Mouse (Mus musculus) forebrain, embryonic 13.5 days (tissue): ENCODE results near the gene Akap13. TPM values are rescaled to one million over a fixed set of nuclear protein-coding genes. Genes with fewer than 3 reads are reported as not detected.
"Not testable (repeated sequence)": the region's sequence is repeated elsewhere in the genome, so short reads cannot be mapped to it uniquely, and the experiment has no call there.

Experiments
- ATAC-seq: fragments of 200-750 bp; cut with Nextera tagmentation; 2 replicates; pipeline ENCODE4 v1.8.0; 2017
- H3K27ac ChIP-seq: fragments of 300-500 bp; sonication (generic); 2 replicates; pipeline ENCODE4 v1.5.1; 2015; ENCODE audit warnings: inconsistent platforms, mild to moderate bottlenecking, moderate library complexity
- H3K27me3 ChIP-seq: fragments of 300-500 bp; sonication (generic); 2 replicates; pipeline ENCODE4 v1.6.1; 2015; ENCODE audit warnings: mild to moderate bottlenecking, inconsistent platforms
- H3K36me3 ChIP-seq: fragments of 300-500 bp; sonication (generic); 2 replicates; pipeline ENCODE4 v1.6.1; 2015; ENCODE audit warnings: mild to moderate bottlenecking, inconsistent platforms; ENCODE audit not compliant: poor library complexity, severe bottlenecking
- H3K4me1 ChIP-seq: fragments of 300-500 bp; sonication (generic); 2 replicates; pipeline ENCODE4 v1.6.1; 2015; ENCODE audit warnings: inconsistent platforms
- H3K4me2 ChIP-seq: fragments of 300-500 bp; sonication (generic); 2 replicates; pipeline ENCODE4 v1.6.1; 2015; ENCODE audit warnings: inconsistent platforms, mild to moderate bottlenecking, moderate library complexity
- H3K4me3 ChIP-seq: fragments of 300-500 bp; sonication (generic); 2 replicates; pipeline ENCODE4 v1.5.1; 2015; ENCODE audit warnings: mild to moderate bottlenecking, inconsistent platforms
- H3K9ac ChIP-seq: fragments of 300-500 bp; sonication (generic); 2 replicates; pipeline ENCODE4 v1.6.1; 2015; ENCODE audit warnings: mild to moderate bottlenecking, inconsistent platforms
- H3K9me3 ChIP-seq: fragments of 300-500 bp; sonication (generic); replicated peaks from 2 replicates; pipeline ENCODE4 v1.6.1; 2016; ENCODE audit warnings: inconsistent platforms
- WGBS: fragments of 180-500 bp; shearing (Covaris S2); methylation state at CpG from one replicate; pipeline ENCODE4 v1.1.7; 2015; 5-methylcytosine and 5-hydroxymethylcytosine counted together
- polyA plus RNA-seq: library from polyadenylated mRNA; unstranded; fragments of >200 nt; fragmentation: Nextera tagmentation; extraction: Ambion mirVana; gene quantifications from 2 replicates; pipeline ENCODE4 v1.2.1, GENCODE M21; 2015

Gene Akap13
- polyA plus RNA-seq, 1 experiment from 2014 or later, result 15.2 TPM

DNA sequence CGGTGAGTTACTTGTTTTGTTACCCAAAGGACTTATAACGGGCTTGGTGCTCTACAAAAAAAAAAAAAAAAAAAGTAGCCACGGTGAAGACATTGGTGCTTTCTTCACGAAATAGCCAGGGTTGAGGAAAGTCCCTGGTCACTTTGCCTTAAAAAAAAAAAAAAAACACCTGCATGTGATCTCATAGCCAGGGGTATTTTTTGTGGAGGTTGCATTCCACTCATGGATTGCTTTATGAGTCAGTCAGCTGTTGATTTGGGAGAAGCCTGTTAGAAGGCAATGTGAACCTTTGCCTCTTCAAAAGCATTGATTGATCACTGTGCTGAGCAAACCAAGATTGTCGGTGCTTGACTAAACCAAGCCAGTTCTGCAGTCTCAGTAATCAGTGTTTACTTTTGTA is 157.9 kb downstream of the Akap13 start:
- Histone ChIP-seq H3K9me3 (no peaks in the 10 kb centered on the region), H3K36me3 (peaks cover 28% of the 10 kb centered on the region), H3K27ac (no peak overlapping the region), H3K27me3 (no peaks in the 10 kb centered on the region), H3K4me1 (no peaks in the 10 kb centered on the region), H3K4me3 (no peak overlapping the region), H3K9ac (no peak overlapping the region), H3K4me2 (no peak overlapping the region)
- ATAC-seq, result no peak
- 87% methylated on average over 5 of the region's 5 CpGs for WGBS

DNA sequence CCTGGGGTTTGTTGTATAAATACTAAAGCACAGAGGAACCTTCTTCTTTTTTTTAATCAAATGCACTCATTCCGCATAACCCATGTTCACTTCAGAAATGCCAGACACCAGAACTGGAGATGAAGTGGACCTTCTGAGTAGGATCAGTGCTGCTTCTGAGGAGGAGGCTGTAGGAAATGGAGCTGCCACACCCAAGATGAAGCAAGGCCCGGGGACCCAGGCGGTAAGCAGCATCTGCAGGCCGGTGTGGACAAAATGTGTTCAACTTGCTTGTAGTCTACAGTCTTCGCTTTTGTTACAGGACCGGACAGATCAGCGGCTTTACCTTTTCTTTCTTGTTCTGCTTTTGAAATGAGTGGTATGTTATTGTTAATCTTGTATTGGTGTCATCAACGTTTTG is 159.5 kb downstream of the Akap13 start:
- Histone ChIP-seq H3K27me3 (no peaks in the 10 kb centered on the region), H3K4me3 (no peak overlapping the region), H3K27ac (no peak overlapping the region), H3K4me1 (no peaks in the 10 kb centered on the region), H3K9me3 (no peaks in the 10 kb centered on the region), H3K36me3 (peaks cover 15% of the 10 kb centered on the region), H3K9ac (no peak overlapping the region), H3K4me2 (no peak overlapping the region)
- no peak for ATAC-seq
- 94% methylated on average over 8 of the region's 8 CpGs for WGBS

DNA sequence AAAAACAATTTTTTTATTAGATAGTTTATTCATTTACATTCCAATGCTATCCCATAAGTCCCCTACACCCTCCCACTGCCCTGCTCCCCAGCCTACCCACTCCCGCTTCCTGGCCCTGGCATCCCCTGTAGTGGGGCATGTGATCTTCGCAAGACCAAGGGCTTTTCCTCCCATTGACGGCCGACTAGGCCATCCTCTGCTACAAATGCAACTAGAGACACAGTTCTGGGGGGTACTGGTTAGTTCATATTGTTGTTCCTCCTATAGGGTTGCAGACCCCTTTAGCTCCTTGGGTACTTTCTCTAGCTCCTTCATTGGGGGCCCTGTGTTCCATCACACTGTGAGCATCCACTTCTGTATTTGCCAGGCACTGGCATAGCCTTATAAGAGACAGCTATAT is 161.9 kb downstream of the Akap13 start:
- H3K27ac ChIP-seq, H3K4me3 ChIP-seq, H3K36me3 ChIP-seq, H3K4me2 ChIP-seq, H3K27me3 ChIP-seq, ATAC-seq, H3K4me1 ChIP-seq, H3K9ac ChIP-seq, H3K9me3 ChIP-seq: not testable (repeated sequence)
- 94% methylated on average over 4 of the region's 4 CpGs for WGBS

DNA sequence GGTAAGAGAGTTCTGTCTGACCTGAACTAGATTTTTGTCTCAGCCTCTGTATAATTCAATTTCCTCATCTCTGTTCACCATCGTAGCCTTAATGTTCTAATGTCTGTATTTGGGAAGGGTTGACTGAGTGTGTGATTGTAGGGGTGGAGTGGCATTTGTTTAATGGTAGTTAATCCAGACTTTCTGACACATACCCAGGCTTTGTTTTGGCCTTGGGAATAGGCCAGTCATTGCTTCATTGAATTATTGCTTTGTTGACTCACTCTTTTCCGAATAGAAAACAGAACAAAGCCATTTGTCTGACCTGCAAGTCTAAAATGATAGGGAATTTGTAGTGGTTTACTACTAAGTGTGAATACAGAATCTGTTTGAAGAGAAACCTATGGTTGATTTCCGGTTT is 163.4 kb downstream of the Akap13 start:
- no peak for ATAC-seq
- WGBS, result 81% methylated on average over 3 of the region's 3 CpGs

DNA sequence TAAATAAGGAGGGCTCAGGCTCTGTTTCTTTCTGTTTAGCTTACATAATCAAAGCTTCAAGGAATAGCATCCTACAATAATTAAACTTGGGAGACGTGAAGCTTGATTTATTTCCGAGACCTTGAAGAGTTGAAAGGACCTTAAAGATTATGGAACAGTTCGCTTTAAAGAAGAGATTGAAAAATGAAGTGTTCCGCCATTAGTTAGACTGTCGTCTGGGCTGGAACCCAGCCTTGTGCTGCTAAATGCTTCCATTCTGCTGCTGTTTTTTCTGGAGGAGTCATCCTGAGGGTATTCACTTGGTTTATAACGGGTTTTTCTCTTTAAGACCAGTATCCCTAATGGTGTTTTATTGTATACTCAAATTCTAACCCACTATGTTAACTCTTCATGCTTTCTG is 164.5 kb downstream of the Akap13 start:
- H3K4me3 ChIP-seq, result no peak overlapping the region
- no peaks in the 10 kb centered on the region for H3K36me3 ChIP-seq
- no peak overlapping the region for H3K9ac ChIP-seq
- no peaks in the 10 kb centered on the region for H3K27me3 ChIP-seq
- H3K27ac ChIP-seq, result no peak overlapping the region
- no peaks in the 10 kb centered on the region; the same call in 1 of the 2 replicates for H3K4me1 ChIP-seq
- WGBS, result 78% methylated on average over 6 of the region's 6 CpGs
- H3K4me2 ChIP-seq, result no peak overlapping the region
- no peak for ATAC-seq
- no peaks in the 10 kb centered on the region for H3K9me3 ChIP-seq

More for the DNA sequence above, 163.4 kb downstream of the Akap13 start:
- H3K27ac ChIP-seq, result no peak overlapping the region
- no peaks in the 10 kb centered on the region; the same call in 1 of the 2 replicates for H3K4me1 ChIP-seq
- H3K9me3 ChIP-seq, result no peaks in the 10 kb centered on the region
- H3K9ac ChIP-seq, result no peak overlapping the region
- no peak overlapping the region for H3K4me3 ChIP-seq
- H3K36me3 ChIP-seq, result no peaks in the 10 kb centered on the region
- no peaks in the 10 kb centered on the region for H3K27me3 ChIP-seq
- no peak overlapping the region for H3K4me2 ChIP-seq

DNA sequence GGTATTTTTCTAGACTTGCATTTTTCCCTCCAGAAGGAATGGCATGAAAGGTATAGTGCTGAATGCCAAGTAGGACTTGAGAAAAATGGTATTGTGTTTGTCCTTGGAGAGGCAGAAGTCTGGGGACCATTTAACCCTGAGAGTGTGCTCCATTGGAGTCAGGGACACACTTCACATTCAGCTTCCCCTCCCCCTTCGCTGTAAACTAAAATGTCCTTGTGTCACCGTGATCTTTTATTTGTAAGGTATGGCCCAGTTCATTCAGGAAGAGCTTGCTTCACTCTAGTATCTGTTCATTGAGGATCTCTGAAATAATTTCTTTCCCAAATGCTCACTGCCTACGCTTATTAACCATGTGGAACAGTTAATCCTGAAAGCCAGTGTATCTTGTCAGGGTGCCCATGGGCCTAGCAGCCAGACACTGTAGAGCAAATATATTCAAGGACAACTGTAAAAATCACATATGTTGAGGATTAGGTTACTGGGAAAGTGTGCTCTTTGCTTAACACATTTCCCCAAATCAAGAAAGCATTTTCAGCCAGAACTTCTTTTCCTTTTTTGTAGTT is 165.1 kb downstream of the Akap13 start:
- Histone ChIP-seq H3K9ac (no peak overlapping the region), H3K27ac (no peak overlapping the region), H3K4me2 (no peak overlapping the region), H3K4me1 (no peaks in the 10 kb centered on the region; the same call in 1 of the 2 replicates), H3K4me3 (no peak overlapping the region), H3K9me3 (no peaks in the 10 kb centered on the region), H3K27me3 (no peaks in the 10 kb centered on the region), H3K36me3 (no peaks in the 10 kb centered on the region)
- WGBS, result 78% methylated on average over 3 of the region's 3 CpGs
- no peak for ATAC-seq

DNA sequence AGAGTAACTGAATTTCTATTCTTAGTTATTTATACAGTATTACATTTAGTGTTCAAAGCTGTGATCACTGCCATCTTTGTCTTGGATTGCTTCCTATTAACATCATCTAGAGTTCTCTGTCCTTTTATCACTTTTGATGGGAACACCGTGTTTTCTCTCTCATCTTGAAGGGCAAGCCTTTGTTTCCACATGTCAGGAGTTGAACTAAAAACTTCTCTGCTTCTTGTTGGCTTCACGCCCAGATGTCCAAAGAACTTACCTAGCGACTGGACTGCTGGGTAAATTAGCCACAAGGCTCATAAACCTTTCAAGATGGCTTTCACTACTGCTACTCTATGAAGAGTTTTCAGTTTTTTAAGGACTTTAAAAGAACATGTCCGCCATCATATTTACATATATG is 165.6 kb downstream of the Akap13 start:
- WGBS, result 66% methylated on average over 4 of the region's 4 CpGs
- no peak overlapping the region for H3K27ac ChIP-seq

DNA sequence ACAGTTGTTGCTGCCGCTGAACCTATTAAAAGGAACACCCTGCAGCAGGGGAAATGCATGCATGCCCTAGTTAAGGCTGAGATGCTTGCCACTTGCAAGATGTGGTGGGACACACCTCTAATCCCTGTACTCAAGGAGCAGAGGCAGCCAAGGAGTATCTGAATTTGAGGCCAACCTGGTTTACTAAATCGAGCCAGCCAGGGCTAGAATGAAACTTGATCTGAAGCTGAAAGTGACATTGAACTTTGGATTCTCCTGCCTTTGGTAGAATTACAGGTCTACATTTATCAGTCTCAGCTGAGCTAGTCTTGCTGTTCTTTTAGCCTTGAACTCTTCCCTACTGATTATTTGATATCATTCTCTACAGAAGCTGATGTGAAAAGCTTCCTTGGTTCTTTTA is 172.5 kb downstream of the Akap13 start:
- ATAC-seq, result no peak
- 81% methylated on average over 2 of the region's 2 CpGs for WGBS
- no peak overlapping the region for H3K4me2 ChIP-seq

More for the DNA sequence above, 165.6 kb downstream of the Akap13 start:
- Histone ChIP-seq H3K9ac (no peak overlapping the region), H3K9me3 (no peaks in the 10 kb centered on the region), H3K36me3 (no peaks in the 10 kb centered on the region), H3K4me3 (no peak overlapping the region), H3K4me2 (no peak overlapping the region), H3K27me3 (no peaks in the 10 kb centered on the region), H3K4me1 (no peaks in the 10 kb centered on the region; the same call in 1 of the 2 replicates)
- no peak for ATAC-seq

DNA sequence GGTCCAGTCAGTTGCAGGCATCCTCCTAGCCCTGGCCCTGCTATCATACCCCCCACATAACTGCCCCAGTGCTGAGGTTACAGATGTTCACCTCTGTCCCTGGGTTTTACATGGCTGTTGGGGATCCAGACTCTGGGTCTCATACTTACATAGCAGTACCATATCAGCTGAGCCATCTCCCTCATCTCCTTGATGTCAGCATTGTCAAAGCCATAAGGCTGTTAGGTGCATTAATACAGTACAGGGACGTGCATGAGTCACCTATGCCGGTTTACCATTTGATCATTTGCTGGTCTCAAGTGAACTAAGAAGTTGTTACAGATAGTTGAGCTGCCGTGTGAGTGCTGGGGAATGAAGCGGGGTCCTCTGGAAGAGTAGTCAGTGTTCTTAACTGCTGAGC is 174.3 kb downstream of the Akap13 start:
- no peak overlapping the region for H3K4me3 ChIP-seq
- ATAC-seq, result no peak
- WGBS, result 93% methylated on average over 4 of the region's 4 CpGs

More for the DNA sequence above, 172.5 kb downstream of the Akap13 start:
- Histone ChIP-seq H3K9me3 (no peaks in the 10 kb centered on the region), H3K4me3 (no peak overlapping the region), H3K36me3 (no peaks in the 10 kb centered on the region), H3K27me3 (no peaks in the 10 kb centered on the region), H3K4me1 (no peaks in the 10 kb centered on the region), H3K9ac (no peak overlapping the region), H3K27ac (no peak overlapping the region)

DNA sequence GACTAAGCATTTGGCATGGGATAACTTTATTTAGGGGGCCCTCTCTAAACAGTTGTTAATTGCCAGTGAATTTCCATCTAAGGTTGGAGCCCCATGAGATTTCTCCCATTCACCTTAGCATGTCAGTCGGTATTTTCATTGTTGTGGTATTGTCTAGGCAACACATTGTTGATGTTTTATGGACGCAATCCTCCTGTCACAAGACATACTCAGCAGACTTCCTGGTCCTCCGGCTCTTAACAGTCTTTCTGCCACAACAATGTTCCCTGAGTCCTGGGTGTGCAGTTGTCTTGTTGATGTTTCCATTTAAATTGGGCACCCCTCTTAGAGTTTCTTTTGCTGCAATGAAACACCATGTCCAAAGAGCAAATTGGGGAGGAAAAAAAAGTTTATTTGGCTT is 177.6 kb downstream of the Akap13 start:
- H3K4me3 ChIP-seq, result no peak overlapping the region
- no peak overlapping the region for H3K9ac ChIP-seq
- H3K4me1 ChIP-seq, result peaks cover 6% of the 10 kb centered on the region; the same call in 1 of the 2 replicates
- no peak overlapping the region for H3K27ac ChIP-seq
- no peak overlapping the region for H3K4me2 ChIP-seq
- no peaks in the 10 kb centered on the region for H3K9me3 ChIP-seq
- WGBS, result 74% methylated on average over 3 of the region's 3 CpGs
- no peak for ATAC-seq
- H3K36me3 ChIP-seq, result no peaks in the 10 kb centered on the region
- no peaks in the 10 kb centered on the region for H3K27me3 ChIP-seq

More for the DNA sequence above, 174.3 kb downstream of the Akap13 start:
- Histone ChIP-seq H3K4me1 (peaks cover 6% of the 10 kb centered on the region; the same call in 1 of the 2 replicates), H3K27me3 (no peaks in the 10 kb centered on the region), H3K9me3 (no peaks in the 10 kb centered on the region), H3K9ac (no peak overlapping the region), H3K36me3 (no peaks in the 10 kb centered on the region), H3K4me2 (no peak overlapping the region), H3K27ac (no peak overlapping the region)

DNA sequence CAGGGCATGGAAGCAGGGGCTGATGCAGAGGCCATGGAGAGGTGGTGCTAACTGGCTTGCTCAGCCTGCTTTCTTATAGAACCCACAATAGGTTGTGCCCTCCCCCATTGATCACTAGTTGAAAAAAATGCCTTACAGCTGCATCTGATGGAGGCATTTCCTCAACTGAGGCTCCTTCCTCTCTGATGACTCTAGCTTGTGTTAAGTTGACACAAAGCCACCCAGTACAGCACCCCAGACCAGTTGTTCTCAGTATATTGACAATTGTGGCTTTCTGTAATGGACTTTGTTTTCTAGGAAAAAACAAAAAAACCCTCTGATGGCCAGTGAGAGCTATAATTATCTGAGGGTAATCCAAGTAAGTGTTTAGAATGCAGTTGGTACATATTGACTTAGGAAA is 178.1 kb downstream of the Akap13 start:
- no peaks in the 10 kb centered on the region for H3K27me3 ChIP-seq
- H3K27ac ChIP-seq, result no peak overlapping the region
- no peaks in the 10 kb centered on the region for H3K36me3 ChIP-seq
- peaks cover 6% of the 10 kb centered on the region; the same call in 1 of the 2 replicates for H3K4me1 ChIP-seq
- ATAC-seq, result no peak
- no peak overlapping the region for H3K4me2 ChIP-seq
- H3K9ac ChIP-seq, result no peak overlapping the region
- H3K4me3 ChIP-seq, result no peak overlapping the region
- no peaks in the 10 kb centered on the region for H3K9me3 ChIP-seq

DNA sequence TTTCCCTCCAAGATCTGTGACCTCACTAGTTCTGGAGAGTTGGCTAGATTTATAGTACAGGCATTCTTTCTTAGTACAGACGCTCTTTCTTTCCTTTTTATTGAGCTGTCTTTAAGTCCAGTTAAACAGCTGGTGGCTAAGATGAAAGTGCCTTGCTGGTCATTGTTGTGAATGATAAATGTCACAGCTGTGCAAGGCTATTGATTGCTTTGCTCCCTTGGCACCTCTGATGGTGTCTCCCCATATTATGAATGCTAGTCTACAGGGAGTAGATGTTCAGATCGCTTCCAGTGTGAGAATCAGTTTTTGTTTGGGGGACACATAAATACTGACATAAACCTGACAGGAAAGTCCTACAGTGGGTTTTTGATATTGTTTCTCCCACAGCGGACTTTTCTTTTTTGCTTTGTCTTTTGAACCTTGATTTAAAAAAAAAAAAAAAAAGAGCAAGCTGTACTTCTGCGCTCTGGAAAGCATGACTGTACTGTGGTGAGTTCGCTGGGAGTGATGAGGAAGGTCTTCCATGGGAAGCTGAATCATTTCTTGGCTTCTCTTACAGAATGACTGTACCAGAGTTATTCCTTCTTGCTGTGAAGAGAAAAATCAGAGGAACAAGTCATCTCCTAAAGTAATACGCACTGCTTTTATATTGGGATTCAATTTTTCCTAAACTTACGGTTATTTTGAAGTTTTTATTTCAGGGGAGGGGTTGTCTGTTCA is 178.6 kb downstream of the Akap13 start:
- no peak for ATAC-seq
- H3K27ac ChIP-seq, result no peak overlapping the region
- H3K36me3 ChIP-seq, result no peaks in the 10 kb centered on the region
- H3K4me2 ChIP-seq, result no peak overlapping the region
- WGBS, result 81% methylated on average over 7 of the region's 7 CpGs
- H3K9me3 ChIP-seq, result no peaks in the 10 kb centered on the region
- H3K27me3 ChIP-seq, result no peaks in the 10 kb centered on the region
- no peak overlapping the region for H3K9ac ChIP-seq
- H3K4me3 ChIP-seq, result no peak overlapping the region
- peaks cover 6% of the 10 kb centered on the region; the same call in 1 of the 2 replicates for H3K4me1 ChIP-seq

DNA sequence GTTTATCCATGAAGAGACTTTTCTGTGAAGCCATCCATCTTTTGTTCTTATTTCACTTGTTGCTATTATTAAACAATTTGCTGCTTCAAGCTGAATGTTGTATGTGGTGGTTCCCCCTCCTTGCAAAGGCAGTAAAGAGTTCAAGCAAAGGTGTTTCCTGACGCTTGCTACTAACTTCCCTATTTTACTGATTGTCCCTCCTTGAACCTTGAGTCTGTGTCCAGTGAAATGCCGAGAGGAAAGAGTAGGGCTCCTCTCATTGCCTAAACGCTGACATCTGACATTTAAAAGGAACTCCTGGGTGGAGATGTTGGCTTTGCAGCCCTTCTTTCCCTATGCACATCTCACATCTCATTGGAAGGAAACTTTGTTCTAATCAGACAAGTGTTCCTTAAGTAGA is 183.4 kb downstream of the Akap13 start:
- WGBS, result 64% methylated on average over 3 of the region's 3 CpGs
- H3K9me3 ChIP-seq, result no peaks in the 10 kb centered on the region

More for the DNA sequence above, 183.4 kb downstream of the Akap13 start:
- Histone ChIP-seq H3K27ac (no peak overlapping the region), H3K36me3 (no peaks in the 10 kb centered on the region), H3K4me2 (no peak overlapping the region), H3K9ac (no peak overlapping the region), H3K4me1 (peaks cover 19% of the 10 kb centered on the region), H3K27me3 (no peaks in the 10 kb centered on the region), H3K4me3 (no peak overlapping the region)
- no peak for ATAC-seq
